Mouse (Mus musculus) liver, embryonic 16.5 days (tissue): Measurements from ENCODE around the gene 4932411N23Rik. TPM values are rescaled to one million over a fixed set of nuclear protein-coding genes. Genes with fewer than 3 reads are reported as not detected.
"Not testable (repeated sequence)": the region's sequence is repeated elsewhere in the genome, so short reads cannot be mapped to it uniquely, and the experiment has no call there.

Experiments used
- ATAC-seq: fragments of 200-750 bp; cut with Nextera tagmentation; 2 replicates; pipeline ENCODE4 v1.8.0; 2017; ENCODE audit warnings: low read depth, mild to moderate bottlenecking, moderate number of reproducible peaks, moderate library complexity
- H3K27ac ChIP-seq: fragments of 300-500 bp; sonication (generic); 2 replicates; pipeline ENCODE4 v1.5.1; 2014; ENCODE audit warnings: mild to moderate bottlenecking, low read length
- H3K27me3 ChIP-seq: fragments of 300-500 bp; sonication (generic); 2 replicates; pipeline ENCODE4 v1.6.1; 2014; ENCODE audit warnings: low read depth, low read length, mixed read lengths; ENCODE audit not compliant: control insufficient read depth, insufficient read depth
- H3K36me3 ChIP-seq: fragments of 300-500 bp; sonication (generic); 2 replicates; pipeline ENCODE4 v1.6.1; 2014; ENCODE audit warnings: mild to moderate bottlenecking; ENCODE audit not compliant: control insufficient read depth, insufficient read depth
- H3K4me1 ChIP-seq: fragments of 300-500 bp; sonication (generic); 2 replicates; pipeline ENCODE4 v1.6.1; 2014; ENCODE audit warnings: low read depth, low read length, mixed read lengths; ENCODE audit not compliant: control insufficient read depth
- H3K4me2 ChIP-seq: fragments of 300-500 bp; sonication (generic); 2 replicates; pipeline ENCODE4 v1.6.1; 2014; ENCODE audit warnings: low read depth, low read length, mixed read lengths
- H3K4me3 ChIP-seq: fragments of 300-500 bp; sonication (generic); 2 replicates; pipeline ENCODE4 v1.5.1; 2014; ENCODE audit warnings: low read depth, mild to moderate bottlenecking, low read length
- H3K9ac ChIP-seq: fragments of 300-500 bp; sonication (generic); 2 replicates; pipeline ENCODE4 v1.6.1; 2014; ENCODE audit warnings: low read depth, low read length
- H3K9me3 ChIP-seq: fragments of 300-500 bp; sonication (generic); replicated peaks from 2 replicates; pipeline ENCODE4 v1.6.1; 2016; ENCODE audit warnings: low read length; ENCODE audit not compliant: control insufficient read depth
- WGBS: fragments of 180-500 bp; shearing (Covaris S2); extraction: QIAGEN DNeasy Blood & Tissue Kit; methylation state at CpG from one replicate; pipeline ENCODE4 v1.1.7; 2014; ENCODE audit not compliant: insufficient replicate concordance; 5-methylcytosine and 5-hydroxymethylcytosine counted together
- polyA plus RNA-seq: library from polyadenylated mRNA; unstranded; fragments of >200 nt; fragmentation: Nextera tagmentation; extraction: Ambion mirVana; gene quantifications from 2 replicates; pipeline ENCODE4 v1.2.1, GENCODE M21; 2015

Gene 4932411N23Rik
- not detected in 2 replicates for polyA plus RNA-seq

- Histone ChIP-seq H3K9ac (no peak within 1 kb of the TSS), H3K27me3 (no peaks in the 10 kb centered on the region), H3K27ac (no peak within 1 kb of the TSS), H3K4me1 (no peaks in the 10 kb centered on the region), H3K4me3 (no peak within 1 kb of the TSS), H3K4me2 (no peak within 1 kb of the TSS), H3K36me3 (no peaks in the 10 kb centered on the region), H3K9me3 (no peaks in the 10 kb centered on the region)
- ATAC-seq, result no peak
Observed at GRCm38 (mm10) chrX:126815768-126816167, at the start of gene 4932411N23Rik. Gene 4932411N23Rik (minus strand): TSS chrX:126815868.

GRCm38 (mm10) chrX:126779895-126780294 is 35.8 kb downstream of the 4932411N23Rik start:
- Histone ChIP-seq H3K4me1 (no peaks in the 10 kb centered on the region), H3K36me3 (no peaks in the 10 kb centered on the region), H3K4me2 (no peak overlapping the region), H3K9me3 (no peaks in the 10 kb centered on the region), H3K27me3 (no peaks in the 10 kb centered on the region), H3K9ac (no peak overlapping the region), H3K27ac (no peak overlapping the region), H3K4me3 (no peak overlapping the region)
- WGBS, result 63% methylated on average over 5 of the region's 5 CpGs
- ATAC-seq, result no peak

DNA sequence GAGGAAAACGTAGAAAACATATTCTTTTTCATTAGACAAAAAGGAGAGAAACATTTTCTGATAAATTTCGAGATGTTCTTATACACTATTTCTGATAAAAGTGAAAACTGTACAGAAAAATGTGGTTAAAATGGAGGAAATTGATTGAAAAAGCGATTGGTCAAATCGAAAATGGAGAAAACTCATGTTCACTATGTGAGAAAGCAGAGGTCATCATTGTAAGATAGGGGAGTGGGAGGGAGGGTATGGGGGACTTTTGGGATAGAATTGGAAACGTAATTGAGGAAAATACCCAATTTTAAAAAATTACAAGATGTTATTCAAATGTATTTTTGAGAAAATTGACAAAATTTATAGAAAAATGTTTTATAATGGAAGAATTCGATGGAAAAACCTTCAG is 38.0 kb downstream of the 4932411N23Rik start:
- ATAC-seq, H3K9ac ChIP-seq, H3K4me3 ChIP-seq, H3K27me3 ChIP-seq, H3K27ac ChIP-seq, H3K4me1 ChIP-seq, H3K9me3 ChIP-seq, H3K4me2 ChIP-seq, H3K36me3 ChIP-seq: not testable (repeated sequence)
- WGBS, result 59% methylated on average over 5 of the region's 6 CpGs

DNA sequence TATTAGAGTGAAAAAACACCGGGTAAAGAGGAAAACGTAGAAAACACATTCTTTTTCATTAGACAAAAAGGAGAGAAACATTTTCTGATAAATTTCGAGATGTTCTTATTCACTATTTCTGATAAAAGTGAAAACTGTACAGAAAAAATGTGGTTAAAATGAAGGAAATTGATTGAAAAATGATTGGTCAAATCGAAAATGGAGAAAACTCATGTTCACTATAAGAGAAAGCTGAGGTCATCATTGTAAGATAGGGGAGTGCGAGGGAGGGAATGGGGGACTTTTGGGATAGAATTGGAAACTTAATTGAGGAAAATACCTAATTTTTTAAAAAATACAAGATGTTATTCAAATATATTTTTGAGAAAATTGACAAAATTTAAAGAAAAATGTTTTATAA is 40.8 kb downstream of the 4932411N23Rik start:
- H3K27me3 ChIP-seq, H3K9me3 ChIP-seq, ATAC-seq, H3K36me3 ChIP-seq, H3K4me3 ChIP-seq, H3K4me1 ChIP-seq, H3K27ac ChIP-seq, H3K4me2 ChIP-seq, H3K9ac ChIP-seq: not testable (repeated sequence)
- 64% methylated on average over 5 of the region's 5 CpGs for WGBS

- 61% methylated on average over 5 of the region's 6 CpGs for WGBS
- ATAC-seq, H3K4me1 ChIP-seq, H3K9me3 ChIP-seq, H3K4me2 ChIP-seq, H3K4me3 ChIP-seq, H3K27ac ChIP-seq, H3K9ac ChIP-seq, H3K36me3 ChIP-seq, H3K27me3 ChIP-seq: not testable (repeated sequence)
Observed at GRCm38 (mm10) chrX:126773511-126773910, 42.2 kb downstream of the 4932411N23Rik start.

Other genes with a start within 250 kb of the 4932411N23Rik start
- not detected in 2 replicates for gene Gm382, start 224.1 kb upstream of the 4932411N23Rik start, polyA plus RNA-seq